Mouse (Mus musculus) small intestine, adult 2 months (tissue): ENCODE results near the gene Tmcc1.

Experiments
- CTCF ChIP-seq: fragments of 200-500 bp; IDR thresholded peaks from 2 replicates; pipeline ENCODE4 v1.5.1; 2012; ENCODE audit warnings: low read depth, mild to moderate bottlenecking, control low read depth, inconsistent platforms, low read length, moderate library complexity, mixed read lengths; ENCODE audit not compliant: insufficient replicate concordance, insufficient read length; ENCODE audit errors: extremely low read depth
- POLR2A ChIP-seq: fragments of 200-500 bp; IDR thresholded peaks from 2 replicates; pipeline ENCODE4 v1.6.1; 2012; ENCODE audit warnings: low read depth, mild to moderate bottlenecking, control low read depth, inconsistent platforms, low read length, moderate library complexity

GRCm38 (mm10) chr6:115982889-115983288 lies 210.4 kb downstream of the Tmcc1 start:
- TF ChIP-seq CTCF (no peak), POLR2A (no peak)
